8 mouse cellular contexts compared by ENCODE assay signal in the genomic region with DNA sequence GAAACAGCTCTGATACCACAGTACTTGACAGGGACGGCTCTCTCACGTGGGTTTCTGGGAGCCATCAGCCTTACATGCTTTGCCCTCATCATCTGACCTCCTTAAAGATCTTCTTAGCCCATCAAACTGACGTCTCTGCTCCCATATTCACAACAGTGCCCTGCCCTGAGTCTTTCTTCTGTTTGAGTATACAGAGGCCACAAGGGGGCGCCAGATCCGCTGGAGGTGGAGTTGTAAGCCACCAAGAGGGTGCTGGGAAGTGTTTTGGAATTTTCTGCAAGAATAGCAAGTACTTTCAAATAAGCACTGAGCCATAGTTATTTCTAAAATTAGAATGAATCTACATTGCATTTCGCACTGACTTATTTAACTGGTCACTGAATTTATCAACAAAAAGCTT. TPM values are rescaled to one million over a fixed set of nuclear protein-coding genes. Genes with fewer than 3 reads are reported as not detected.
A peak's percentile ranks its signal among the peaks of the same experiment; 100 is the strongest.
DNase-seq lines count a peak whose midpoint lies in the region; ATAC-seq and TF ChIP-seq lines count a peak whose summit lies in the region.

No protein-coding gene starts in this region.

- H3K9me3 ChIP-seq in intestine, postnatal 0 days (ENCODE audit: control insufficient read depth), result no peaks in the 10 kb centered on the region
- H3K9me3 ChIP-seq in intestine, embryonic 16.5 days (ENCODE audit: control insufficient read depth, low read length), result no peaks in the 10 kb centered on the region
- H3K9me3 ChIP-seq in CH12.LX (replicated peaks; ENCODE audit: low read length), result no peaks in the 10 kb centered on the region
- no peaks in the 10 kb centered on the region for H3K9me3 ChIP-seq in intestine, embryonic 15.5 days

- TF ChIP-seq POLR2A in CH12.LX (IDR thresholded peaks at IDR 0.05; ENCODE audit: low read depth, low read length), result no peak

- H3K27me3 ChIP-seq in intestine, postnatal 0 days (replicated peaks; ENCODE audit: control insufficient read depth, insufficient read depth, low read length), result no peaks in the 10 kb centered on the region
- no peaks in the 10 kb centered on the region for H3K27me3 ChIP-seq in intestine, embryonic 16.5 days (replicated peaks; ENCODE audit: control insufficient read depth, insufficient read depth, low read length)
- H3K27me3 ChIP-seq in CH12.LX (replicated peaks), result no peaks in the 10 kb centered on the region
- H3K27me3 ChIP-seq in intestine, embryonic 15.5 days (replicated peaks), result no peaks in the 10 kb centered on the region

- in situ Hi-C loops in CH12.LX (cut with MboI; ENCODE audit: low pct_ligation_motif_present, low pct_unique_long_range_greater_than_20kb, low sequenced_read_pairs), result no loop called here

- no peak overlapping the region for H3K27ac ChIP-seq in intestine, postnatal 0 days (ENCODE audit: low read depth, low read length)
- no peak overlapping the region for H3K27ac ChIP-seq in intestine, embryonic 16.5 days (ENCODE audit: low read length)
- no peak overlapping the region for H3K27ac ChIP-seq in CH12.LX (ENCODE audit: insufficient read depth, low read depth)
- no peak overlapping the region for H3K27ac ChIP-seq in intestine, embryonic 15.5 days

- no peak for TF ChIP-seq EP300 in CH12.LX (IDR thresholded peaks at IDR 0.05; ENCODE audit: low read length)

- dilution Hi-C loops in CH12.LX (cut with MboI; ENCODE audit: extremely low pct_ligation_motif_present, extremely low pct_unique_long_range_greater_than_20kb, low sequenced_read_pairs), result no loop called here

- ATAC-seq in intestine, postnatal 0 days, result no peak
- no peak for ATAC-seq in intestine, embryonic 16.5 days
- peak; percentile 56; the same call in 1 of the 2 replicates for ATAC-seq in monocyte, adult 5-6 weeks (replicated peaks; ENCODE audit: insufficient number of reproducible peaks, low FRiP score, low TSS enrichment, poor library complexity, severe bottlenecking)
- no peak for ATAC-seq in intestine, embryonic 15.5 days

- WGBS in intestine, postnatal 0 days, result 45% methylated on average over 6 of the region's 6 CpGs
- 41% methylated on average over 6 of the region's 6 CpGs for WGBS in intestine, embryonic 16.5 days
- WGBS in intestine, embryonic 15.5 days, result 37% methylated on average over 6 of the region's 6 CpGs

- H3K4me2 ChIP-seq in intestine, postnatal 0 days (replicated peaks; ENCODE audit: low read depth), result no peak overlapping the region
- H3K4me2 ChIP-seq in intestine, embryonic 16.5 days (ENCODE audit: low read depth, low read length), result no peak overlapping the region
- no peak overlapping the region for H3K4me2 ChIP-seq in CH12.LX (ENCODE audit: insufficient read depth, low read depth, poor library complexity, severe bottlenecking)
- H3K4me2 ChIP-seq in intestine, embryonic 15.5 days (replicated peaks), result no peak overlapping the region

- TF ChIP-seq CTCF in intestine, postnatal 0 days (IDR thresholded peaks at IDR 0.05; ENCODE audit: low read depth), result peak; percentile 69
- peak; percentile 44 to 69 for TF ChIP-seq CTCF in CH12.LX (conservative IDR thresholded peaks at IDR 0.05 in 1 of 2, IDR thresholded peaks at IDR 0.05 in 1 of 2; ENCODE audit: low read depth in 2 of 2, low read length in 2 of 2)

- no peak overlapping the region for H3K4me3 ChIP-seq in intestine, postnatal 0 days (ENCODE audit: low read depth, low read length)
- H3K4me3 ChIP-seq in intestine, embryonic 16.5 days (ENCODE audit: low read length), result no peak overlapping the region
- H3K4me3 ChIP-seq in CH12.LX (replicated peaks in 1 of 3; ENCODE audit: low read depth in 2 of 3, low read length in 2 of 3, poor library complexity in 1 of 3), result no peak overlapping the region
- no peak overlapping the region for H3K4me3 ChIP-seq in intestine, embryonic 15.5 days (replicated peaks)

- H3K36me3 ChIP-seq in intestine, postnatal 0 days (ENCODE audit: control insufficient read depth, insufficient read depth), result no peaks in the 10 kb centered on the region
- H3K36me3 ChIP-seq in intestine, embryonic 16.5 days (ENCODE audit: control insufficient read depth, insufficient read depth, low read length), result no peaks in the 10 kb centered on the region
- no peaks in the 10 kb centered on the region for H3K36me3 ChIP-seq in CH12.LX (replicated peaks in 1 of 2; ENCODE audit: control insufficient read depth in 1 of 2, insufficient read depth in 1 of 2, low read length in 1 of 2)
- no peaks in the 10 kb centered on the region for H3K36me3 ChIP-seq in intestine, embryonic 15.5 days

- no peaks in the 10 kb centered on the region for H3K4me1 ChIP-seq in intestine, postnatal 0 days (replicated peaks; ENCODE audit: control insufficient read depth, insufficient read depth, low read length)
- H3K4me1 ChIP-seq in intestine, embryonic 16.5 days (ENCODE audit: control insufficient read depth, insufficient read depth, low read length), result no peaks in the 10 kb centered on the region
- H3K4me1 ChIP-seq in CH12.LX (ENCODE audit: control insufficient read depth in 1 of 2, insufficient read depth in 2 of 2), result peaks cover 0 to 3% of the 10 kb centered on the region in 2 experiments; a peak in 1 of 4 replicates
- no peaks in the 10 kb centered on the region for H3K4me1 ChIP-seq in intestine, embryonic 15.5 days (replicated peaks)

- DNase-seq in CH12.LX (ENCODE audit: extremely low read depth), result peak; percentile 54
- peak; percentile 10 for DNase-seq in adipocyte (ENCODE audit: low spot score)
- DNase-seq in forelimb bud, embryonic 11.5 days (ENCODE audit: low read depth, low spot score), result peak; percentile 16
- peak; percentile 84 for DNase-seq in thymus, postnatal 4 days

- H3K9ac ChIP-seq in intestine, postnatal 0 days (ENCODE audit: low read depth, low read length), result no peak overlapping the region
- H3K9ac ChIP-seq in intestine, embryonic 16.5 days (ENCODE audit: low read depth, low read length), result no peak overlapping the region
- H3K9ac ChIP-seq in CH12.LX (ENCODE audit: insufficient read depth, low read depth), result no peak overlapping the region
- no peak overlapping the region for H3K9ac ChIP-seq in intestine, embryonic 15.5 days

- TF ChIP-seq RAD21 in CH12.LX (IDR thresholded peaks at IDR 0.05; ENCODE audit: low read depth, low read length), result peak; percentile 47

- H3K79me2 ChIP-seq in CH12.LX (replicated peaks; ENCODE audit: control insufficient read depth, extremely low read depth, insufficient read depth, poor library complexity, severe bottlenecking), result no peaks in the 10 kb centered on the region

TF ChIP-seq in CH12.LX, 34 proteins besides CTCF, POLR2A, EP300 and RAD21:
- TF ChIP-seq SMC3 (IDR thresholded peaks at IDR 0.05; ENCODE audit: low read depth, low read length) (peak; percentile 61), SIN3A (IDR thresholded peaks at IDR 0.05; ENCODE audit: low read length) (no peak)

RNA-seq across cellular contexts. Expression of a gene that starts 9.4 kb away (rescaled TPM):
- 7.8 and 8.0 TPM in 2 replicates for polyA plus RNA-seq in intestine, postnatal 0 days (2015; fragmentation: Nextera tagmentation; extraction: Ambion mirVana)
- 14.9 and 16.5 TPM in 2 replicates for polyA plus RNA-seq in intestine, embryonic 16.5 days (2015; fragmentation: Nextera tagmentation; extraction: Ambion mirVana)
- total RNA-seq in CH12.LX (2012; rRNA removed) (11.1 and 12.5 TPM in 2 replicates), CH12.LX (2014; rRNA removed) (17.9 and 18.4 TPM in 2 replicates)
- polyA plus RNA-seq in CH12.LX (2012; ENCODE audit: insufficient read length, low read depth), result 13.2 and 14.3 TPM in 2 replicates
- 4.7 to 13.1 TPM (median 6.2 TPM) in 3 replicates for total RNA-seq in monocyte, adult 5-6 weeks (2017)
- 14.8 and 17.2 TPM in 2 replicates for polyA plus RNA-seq in intestine, embryonic 15.5 days (2015; fragmentation: Nextera tagmentation; extraction: Ambion mirVana)

RNA-seq across cellular contexts. Expression of a gene that starts 37.4 kb away (rescaled TPM):
- 0.14 and 0.26 TPM in 2 replicates for polyA plus RNA-seq in intestine, postnatal 0 days (2015; fragmentation: Nextera tagmentation; extraction: Ambion mirVana)
- 0.23 and 0.24 TPM in 2 replicates for polyA plus RNA-seq in intestine, embryonic 16.5 days (2015; fragmentation: Nextera tagmentation; extraction: Ambion mirVana)
- total RNA-seq in CH12.LX (2012; rRNA removed), result not detected in 2 replicates
- 0.15 TPM in 1 of 2 replicates, not detected in the other for total RNA-seq in CH12.LX (2014; rRNA removed)
- polyA plus RNA-seq in CH12.LX (2012; ENCODE audit: insufficient read length, low read depth), result not detected in 2 replicates
- not detected in 3 replicates for total RNA-seq in monocyte, adult 5-6 weeks (2017)
- polyA plus RNA-seq in intestine, embryonic 15.5 days (2015; fragmentation: Nextera tagmentation; extraction: Ambion mirVana), result 0.29 and 0.48 TPM in 2 replicates

RNA-seq across cellular contexts. Expression of a gene that starts 37.5 kb away (rescaled TPM):
- 0.86 and 0.99 TPM in 2 replicates for polyA plus RNA-seq in intestine, postnatal 0 days (2015; fragmentation: Nextera tagmentation; extraction: Ambion mirVana)
- polyA plus RNA-seq in intestine, embryonic 16.5 days (2015; fragmentation: Nextera tagmentation; extraction: Ambion mirVana), result 0.46 and 0.55 TPM in 2 replicates
- total RNA-seq in CH12.LX (2012; rRNA removed) (0.04 TPM in 2 replicates), CH12.LX (2014; rRNA removed) (0.08 and 0.22 TPM in 2 replicates)
- polyA plus RNA-seq in CH12.LX (2012; ENCODE audit: insufficient read length, low read depth), result 0.56 and 0.77 TPM in 2 replicates
- total RNA-seq in monocyte, adult 5-6 weeks (2017), result not detected in 3 replicates
- polyA plus RNA-seq in intestine, embryonic 15.5 days (2015; fragmentation: Nextera tagmentation; extraction: Ambion mirVana), result 0.96 and 1.1 TPM in 2 replicates

Comparison
In these comparisons a context has a peak if more than half of its experiments do, and no peak if none do; other contexts are left out.
1. DNase-seq: peak in every context shown above with its lines; median percentile 84 in thymus, postnatal 4 days; 54 in CH12.LX; 16 in forelimb bud, embryonic 11.5 days; 10 in adipocyte.